Mouse (Mus musculus): ENCODE data around the gene Lgalsl. TPM values are rescaled to one million over a fixed set of nuclear protein-coding genes. Genes with fewer than 3 reads are reported as not detected.

Gene Lgalsl
- polyA plus RNA-seq (2016; fragmentation: Nextera tagmentation; extraction: Ambion mirVana), result 42.1 and 47.7 TPM in 2 replicates

- peak within 1 kb of the TSS; percentile 96 for H3K9ac ChIP-seq
- H3K27ac ChIP-seq, result peak within 1 kb of the TSS; percentile 89
- no peaks in the 10 kb centered on the region for H3K9me3 ChIP-seq (replicated peaks)
- H3K27me3 ChIP-seq, result peaks cover 13% of the 10 kb centered on the region
- H3K4me3 ChIP-seq, result peak within 1 kb of the TSS; percentile 92
- under 1% methylated on average over 95 of the region's 102 CpGs for WGBS
- peak within 1 kb of the TSS; percentile 91 for H3K4me2 ChIP-seq (replicated peaks)
- H3K36me3 ChIP-seq, result peaks cover 20% of the 10 kb centered on the region
- ATAC-seq (ENCODE audit: low FRiP score), result peak; percentile 92
- H3K4me1 ChIP-seq, result peaks cover 19% of the 10 kb centered on the region
Observed at GRCm38 (mm10) chr11:20830686-20831505, at the start of gene Lgalsl. Gene Lgalsl, minus strand, starts transcription at chr11:20831056.

GRCm38 (mm10) chr11:20878644-20879043 is 47.8 kb upstream of the Lgalsl start:
- Histone ChIP-seq H3K4me1 (no peaks in the 10 kb centered on the region), H3K27ac (no peak overlapping the region), H3K36me3 (no peaks in the 10 kb centered on the region), H3K27me3 (no peaks in the 10 kb centered on the region), H3K9me3 (replicated peaks) (no peaks in the 10 kb centered on the region), H3K4me2 (replicated peaks) (no peak overlapping the region), H3K4me3 (no peak overlapping the region), H3K9ac (no peak overlapping the region)
- 89% methylated on average over 5 of the region's 5 CpGs for WGBS
- ATAC-seq (ENCODE audit: low FRiP score), result no peak

- Histone ChIP-seq H3K9me3 (replicated peaks) (no peaks in the 10 kb centered on the region), H3K4me2 (replicated peaks) (no peak overlapping the region), H3K36me3 (no peaks in the 10 kb centered on the region), H3K4me3 (no peak overlapping the region), H3K27ac (no peak overlapping the region), H3K9ac (no peak overlapping the region), H3K27me3 (no peaks in the 10 kb centered on the region), H3K4me1 (no peaks in the 10 kb centered on the region)
- WGBS, result 86% methylated on average over 3 of the region's 3 CpGs
- no peak for ATAC-seq (ENCODE audit: low FRiP score)
Observed at GRCm38 (mm10) chr11:20877578-20878096, 46.8 kb upstream of the Lgalsl start.

GRCm38 (mm10) chr11:20873386-20873785 is 42.5 kb upstream of the Lgalsl start:
- H3K9ac ChIP-seq, result no peak overlapping the region
- no peak for ATAC-seq (ENCODE audit: low FRiP score)
- no peaks in the 10 kb centered on the region for H3K27me3 ChIP-seq
- no peak overlapping the region for H3K4me3 ChIP-seq
- H3K4me1 ChIP-seq, result no peaks in the 10 kb centered on the region
- H3K4me2 ChIP-seq (replicated peaks), result no peak overlapping the region
- WGBS, result 63% methylated on average over 5 of the region's 5 CpGs
- H3K36me3 ChIP-seq, result no peaks in the 10 kb centered on the region
- H3K27ac ChIP-seq, result no peak overlapping the region
- no peaks in the 10 kb centered on the region for H3K9me3 ChIP-seq (replicated peaks)

- Histone ChIP-seq H3K4me3 (no peak overlapping the region), H3K36me3 (no peaks in the 10 kb centered on the region), H3K9me3 (replicated peaks) (no peaks in the 10 kb centered on the region), H3K9ac (no peak overlapping the region), H3K4me2 (replicated peaks) (no peak overlapping the region), H3K27me3 (no peaks in the 10 kb centered on the region), H3K4me1 (no peaks in the 10 kb centered on the region), H3K27ac (no peak overlapping the region)
- no peak for ATAC-seq (ENCODE audit: low FRiP score)
- WGBS, result 91% methylated on average over 7 of the region's 7 CpGs
Observed at GRCm38 (mm10) chr11:20872911-20873310, 42.1 kb upstream of the Lgalsl start.

- WGBS, result 79% methylated on average over 2 of the region's 2 CpGs
- H3K9ac ChIP-seq, result no peak overlapping the region
- no peak for ATAC-seq (ENCODE audit: low FRiP score)
Observed at GRCm38 (mm10) chr11:20872444-20872843, 41.6 kb upstream of the Lgalsl start.

GRCm38 (mm10) chr11:20869927-20870326 is 39.1 kb upstream of the Lgalsl start:
- H3K36me3 ChIP-seq, result no peaks in the 10 kb centered on the region
- no peak for ATAC-seq (ENCODE audit: low FRiP score)
- 82% methylated on average over 2 of the region's 2 CpGs for WGBS

More at GRCm38 (mm10) chr11:20872444-20872843, 41.6 kb upstream of the Lgalsl start:
- Histone ChIP-seq H3K4me3 (no peak overlapping the region), H3K27me3 (no peaks in the 10 kb centered on the region), H3K4me2 (replicated peaks) (no peak overlapping the region), H3K36me3 (no peaks in the 10 kb centered on the region), H3K27ac (no peak overlapping the region), H3K9me3 (replicated peaks) (no peaks in the 10 kb centered on the region), H3K4me1 (no peaks in the 10 kb centered on the region)

GRCm38 (mm10) chr11:20865450-20865849 is 34.6 kb upstream of the Lgalsl start:
- no peaks in the 10 kb centered on the region for H3K27me3 ChIP-seq
- no peaks in the 10 kb centered on the region for H3K36me3 ChIP-seq
- no peak overlapping the region for H3K27ac ChIP-seq
- no peaks in the 10 kb centered on the region for H3K4me1 ChIP-seq
- H3K4me2 ChIP-seq (replicated peaks), result no peak overlapping the region
- H3K4me3 ChIP-seq, result no peak overlapping the region
- ATAC-seq (ENCODE audit: low FRiP score), result no peak
- 93% methylated on average over 3 of the region's 3 CpGs for WGBS
- no peaks in the 10 kb centered on the region for H3K9me3 ChIP-seq (replicated peaks)
- H3K9ac ChIP-seq, result no peak overlapping the region

More at GRCm38 (mm10) chr11:20869927-20870326, 39.1 kb upstream of the Lgalsl start:
- Histone ChIP-seq H3K9me3 (replicated peaks) (no peaks in the 10 kb centered on the region), H3K4me2 (replicated peaks) (no peak overlapping the region), H3K4me1 (no peaks in the 10 kb centered on the region), H3K27ac (no peak overlapping the region), H3K9ac (no peak overlapping the region), H3K4me3 (no peak overlapping the region), H3K27me3 (no peaks in the 10 kb centered on the region)

GRCm38 (mm10) chr11:20864647-20865046 is 33.8 kb upstream of the Lgalsl start:
- WGBS, result 73% methylated on average over 6 of the region's 6 CpGs
- ATAC-seq (ENCODE audit: low FRiP score), result no peak
- no peaks in the 10 kb centered on the region for H3K9me3 ChIP-seq (replicated peaks)
- H3K4me3 ChIP-seq, result no peak overlapping the region
- H3K4me2 ChIP-seq (replicated peaks), result no peak overlapping the region
- H3K27ac ChIP-seq, result no peak overlapping the region
- H3K36me3 ChIP-seq, result no peaks in the 10 kb centered on the region
- H3K9ac ChIP-seq, result no peak overlapping the region
- peaks cover 4% of the 10 kb centered on the region for H3K4me1 ChIP-seq
- H3K27me3 ChIP-seq, result no peaks in the 10 kb centered on the region

- no peak overlapping the region for H3K9ac ChIP-seq
- no peaks in the 10 kb centered on the region for H3K9me3 ChIP-seq (replicated peaks)
- no peak overlapping the region for H3K4me3 ChIP-seq
- no peaks in the 10 kb centered on the region for H3K36me3 ChIP-seq
- WGBS, result 81% methylated on average over 5 of the region's 5 CpGs
- no peak for ATAC-seq (ENCODE audit: low FRiP score)
- no peak overlapping the region for H3K27ac ChIP-seq
- H3K4me1 ChIP-seq, result peaks cover 16% of the 10 kb centered on the region
- H3K4me2 ChIP-seq (replicated peaks), result no peak overlapping the region
- no peaks in the 10 kb centered on the region for H3K27me3 ChIP-seq
Observed at GRCm38 (mm10) chr11:20862101-20862500, 31.2 kb upstream of the Lgalsl start.

- Histone ChIP-seq H3K27ac (no peak overlapping the region), H3K9me3 (replicated peaks) (no peaks in the 10 kb centered on the region), H3K27me3 (peaks cover 5% of the 10 kb centered on the region; the same call in 1 of the 2 replicates), H3K36me3 (no peaks in the 10 kb centered on the region), H3K4me3 (no peak overlapping the region), H3K4me1 (peaks cover 16% of the 10 kb centered on the region), H3K4me2 (replicated peaks) (no peak overlapping the region), H3K9ac (no peak overlapping the region)
- 95% methylated on average over 3 of the region's 3 CpGs for WGBS
- ATAC-seq (ENCODE audit: low FRiP score), result no peak
Observed at GRCm38 (mm10) chr11:20860351-20860750, 29.5 kb upstream of the Lgalsl start.

GRCm38 (mm10) chr11:20859858-20860257 is 29.0 kb upstream of the Lgalsl start:
- Histone ChIP-seq H3K36me3 (no peaks in the 10 kb centered on the region), H3K9ac (no peak overlapping the region), H3K4me2 (replicated peaks) (no peak overlapping the region), H3K27me3 (peaks cover 5% of the 10 kb centered on the region; the same call in 1 of the 2 replicates), H3K4me3 (no peak overlapping the region), H3K9me3 (replicated peaks) (no peaks in the 10 kb centered on the region), H3K27ac (0 out of 2 replicates have a peak overlapping the region, but pooled peaks have one; percentile 35), H3K4me1 (peaks cover 19% of the 10 kb centered on the region)
- 45% methylated on average over 6 of the region's 6 CpGs for WGBS
- no peak for ATAC-seq (ENCODE audit: low FRiP score)

All from hindbrain, embryonic 12.5 days (tissue).